Mouse (Mus musculus): Measurements from ENCODE around the gene Sdhb.

GRCm38 (mm10) chr4:140964620-140965019, 3.6 kb downstream of the Sdhb start:
- no peak for TF ChIP-seq GATA1 (IDR thresholded peaks at IDR 0.05; ENCODE audit: low read length)
- no peak for TF ChIP-seq TAL1 (IDR thresholded peaks at IDR 0.05; ENCODE audit: low read length)
